Mouse (Mus musculus) olfactory bulb, adult 2 months (tissue): ENCODE data around the gene Epb41l1.

ENCODE experiments used
- CTCF ChIP-seq: fragments of 200-500 bp; IDR thresholded peaks from 2 replicates; pipeline ENCODE4 v1.5.1; 2012; ENCODE audit warnings: low read depth, mild to moderate bottlenecking, low read length, moderate library complexity; ENCODE audit not compliant: insufficient read depth
- POLR2A ChIP-seq: fragments of 200-500 bp; IDR thresholded peaks from 2 replicates; pipeline ENCODE4 v1.6.1; 2012; ENCODE audit warnings: mild to moderate bottlenecking, low read depth, low read length, moderate library complexity; ENCODE audit not compliant: insufficient read depth

GRCm38 (mm10) chr2:156429836-156430235 lies 9.1 kb downstream of the Epb41l1 start:
- TF ChIP-seq POLR2A = no peak
- no peak for TF ChIP-seq CTCF
